Mouse (Mus musculus) kidney, postnatal 14 days (tissue): ENCODE measurements around the gene Lep.
A peak's percentile ranks its signal among the peaks of the same experiment; 100 is the strongest.

Source experiments
- DNase-seq: peaks from one replicate; pipeline ENCODE4 v3.0.0; 2022; ENCODE audit warnings: mixed read lengths

The Lep gene

GRCm38 (mm10) chr6:29059846-29060685 lies at the start of gene Lep:
Gene Lep (plus strand): TSS chr6:29060220.
- no peak for DNase-seq

GRCm38 (mm10) chr6:29011651-29012050 lies 48.4 kb upstream of the Lep start:
- DNase-seq: no peak

- DNase-seq: no peak
Observed at GRCm38 (mm10) chr6:29013216-29013615, 46.8 kb upstream of the Lep start.

- DNase-seq: no peak
Observed at GRCm38 (mm10) chr6:29016891-29017412, 43.1 kb upstream of the Lep start.

- DNase-seq: no peak
Observed at GRCm38 (mm10) chr6:29019756-29020720, 40.0 kb upstream of the Lep start.

- no peak for DNase-seq
Observed at GRCm38 (mm10) chr6:29020937-29021336, 39.1 kb upstream of the Lep start.

- DNase-seq: no peak
Observed at GRCm38 (mm10) chr6:29021501-29021900, 38.5 kb upstream of the Lep start.

- no peak for DNase-seq
Observed at GRCm38 (mm10) chr6:29022115-29022514, 37.9 kb upstream of the Lep start.

GRCm38 (mm10) chr6:29023206-29023967 lies 36.6 kb upstream of the Lep start:
- peak; percentile 48 for DNase-seq

- DNase-seq: peak; percentile 64
Observed at GRCm38 (mm10) chr6:29024000-29024417, 36.0 kb upstream of the Lep start.

GRCm38 (mm10) chr6:29025796-29026482 lies 34.1 kb upstream of the Lep start:
- DNase-seq: no peak

GRCm38 (mm10) chr6:29026766-29027165 lies 33.3 kb upstream of the Lep start:
- no peak for DNase-seq

GRCm38 (mm10) chr6:29028129-29028528 lies 31.9 kb upstream of the Lep start:
- no peak for DNase-seq

- no peak for DNase-seq
Observed at GRCm38 (mm10) chr6:29029521-29029920, 30.5 kb upstream of the Lep start.

GRCm38 (mm10) chr6:29031216-29031615 lies 28.8 kb upstream of the Lep start:
- peak; percentile 52 for DNase-seq

GRCm38 (mm10) chr6:29031704-29032310 lies 28.2 kb upstream of the Lep start:
- no peak for DNase-seq

GRCm38 (mm10) chr6:29032411-29032810 lies 27.6 kb upstream of the Lep start:
- no peak for DNase-seq

GRCm38 (mm10) chr6:29033981-29034646 lies 25.9 kb upstream of the Lep start:
- DNase-seq: no peak

GRCm38 (mm10) chr6:29036698-29037097 lies 23.3 kb upstream of the Lep start:
- DNase-seq: no peak

GRCm38 (mm10) chr6:29040266-29040665 lies 19.8 kb upstream of the Lep start:
- DNase-seq: no peak

- DNase-seq: peak; percentile 33
Observed at GRCm38 (mm10) chr6:29044029-29044428, 16.0 kb upstream of the Lep start.
